Mouse (Mus musculus) gastrocnemius, postnatal 10 days (tissue): ENCODE measurements around the gene Lamb3. TPM values are rescaled to one million over a fixed set of nuclear protein-coding genes. Genes with fewer than 3 reads are reported as not detected.

Experiments
- DNase-seq: peaks from one replicate; pipeline ENCODE4 v3.0.0; 2021; ENCODE audit warnings: mixed read lengths
- total RNA-seq, 2 experiments: library from RNA; stranded (reverse); gene quantifications; 2 replicates each; pipeline ENCODE4 v1.2.3; 2021

The Lamb3 gene
- total RNA-seq, 2 experiments from 2014 or later, result 1.2 to 2.0 TPM

DNA sequence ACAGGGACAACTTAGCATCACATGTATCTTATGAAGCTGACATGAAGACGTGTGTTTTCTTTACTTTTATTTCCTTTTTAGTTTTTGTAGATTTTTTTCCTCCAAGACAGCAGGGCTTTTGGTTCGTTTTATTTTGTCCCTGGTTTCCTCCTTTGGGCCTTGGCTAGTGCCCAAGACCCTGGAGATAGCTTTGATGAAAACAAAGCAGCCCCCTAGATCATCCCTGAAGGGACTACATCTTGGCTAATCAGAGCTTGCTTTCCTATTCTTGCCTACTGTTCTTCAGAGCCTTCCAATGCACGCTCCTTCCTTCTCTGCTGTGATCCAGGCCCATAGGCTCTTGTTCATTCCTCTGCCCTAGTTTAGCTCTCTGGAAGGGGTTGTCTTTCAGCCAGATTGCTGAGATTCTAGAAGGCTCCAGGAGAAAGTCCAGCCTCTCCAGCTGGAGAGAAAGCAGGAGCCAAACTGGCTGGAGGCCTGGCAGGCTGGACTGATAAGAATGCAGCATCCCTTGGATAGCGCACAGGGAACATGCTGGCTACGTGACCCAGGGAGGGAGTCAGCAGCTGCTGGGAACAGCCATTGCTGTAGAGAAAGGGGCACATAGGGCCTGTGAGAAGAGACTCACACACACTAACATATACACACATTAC lies 108.3 kb downstream of the Lamb3 start:
- DNase-seq, result peak; percentile 81

DNA sequence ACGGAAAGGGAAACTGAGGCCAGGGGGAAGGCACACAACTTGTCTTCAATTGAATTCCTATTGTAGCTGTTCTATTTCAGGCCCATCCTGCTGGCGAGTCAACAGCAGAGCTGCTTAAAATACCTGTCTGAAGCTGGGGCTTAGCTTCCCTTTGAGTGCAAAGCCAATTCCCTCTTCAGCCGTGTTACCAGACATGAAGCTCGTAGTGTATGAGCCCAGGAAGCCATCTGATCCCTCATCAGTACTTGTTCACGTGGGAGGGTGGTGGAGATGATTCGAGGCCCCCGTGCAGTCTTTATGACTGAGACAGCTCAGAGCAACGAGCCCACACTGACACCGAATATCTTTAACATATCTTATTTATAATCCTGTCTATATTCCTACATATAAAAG lies 108.9 kb downstream of the Lamb3 start:
- no peak for DNase-seq

DNA sequence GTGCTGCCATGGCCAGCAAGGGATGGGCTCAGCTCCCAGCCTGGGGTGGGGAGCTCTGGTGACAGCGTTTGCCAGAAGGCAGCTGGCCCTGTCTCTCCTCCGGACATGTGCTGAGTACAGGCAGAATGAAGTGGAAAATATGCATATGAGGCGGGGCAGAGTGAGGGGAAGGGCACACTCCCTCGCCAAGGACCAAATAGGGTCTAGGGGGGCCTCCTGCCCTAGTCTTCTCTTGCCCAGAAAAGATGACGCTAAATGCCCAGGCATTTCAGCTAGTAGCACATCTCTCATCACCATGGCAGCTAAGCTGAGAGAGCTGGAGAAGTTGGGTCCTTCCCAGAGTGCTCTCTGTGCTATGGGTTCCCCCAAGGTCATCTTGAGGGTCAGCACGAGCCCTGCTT lies 109.7 kb downstream of the Lamb3 start:
- DNase-seq, result peak; percentile 79

DNA sequence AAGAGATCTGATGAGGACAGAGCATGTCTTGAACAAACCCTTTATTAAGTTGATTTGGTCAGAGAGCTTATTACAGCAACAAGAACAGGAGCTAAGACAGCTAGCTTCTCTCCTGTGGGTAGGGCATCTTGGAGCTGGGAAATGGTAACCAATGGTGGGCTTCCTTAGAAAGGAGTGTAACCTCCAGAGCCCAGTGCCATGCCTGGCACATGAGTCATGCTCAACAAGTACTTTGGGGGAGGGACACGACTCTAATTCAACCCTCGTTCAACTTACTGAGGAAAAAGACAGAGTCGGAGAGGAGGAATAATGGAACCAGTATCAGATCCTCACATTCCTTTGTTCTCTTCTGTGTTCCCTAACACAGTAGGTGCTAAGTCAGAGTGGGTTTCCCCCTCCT lies 112.2 kb downstream of the Lamb3 start:
- DNase-seq, result no peak

DNA sequence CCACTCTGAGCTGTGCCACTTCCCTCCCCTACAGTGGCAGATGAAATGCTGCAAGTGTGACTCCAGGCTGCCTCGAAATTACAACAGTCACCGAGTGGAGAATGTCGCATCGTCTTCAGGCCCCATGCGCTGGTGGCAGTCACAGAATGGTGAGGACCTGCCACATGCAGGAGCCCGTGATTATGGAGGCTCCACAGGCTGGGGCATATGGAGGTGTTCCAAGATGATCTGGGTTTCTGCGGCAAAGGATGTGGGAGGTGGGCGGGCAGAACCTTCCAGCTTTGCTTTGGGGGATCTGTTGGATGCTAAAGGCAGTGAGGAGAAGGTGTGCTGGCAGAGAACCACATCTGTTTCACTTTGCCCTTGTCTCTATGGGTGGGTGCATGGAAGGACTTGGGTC lies 112.9 kb downstream of the Lamb3 start:
- DNase-seq, result no peak

DNA sequence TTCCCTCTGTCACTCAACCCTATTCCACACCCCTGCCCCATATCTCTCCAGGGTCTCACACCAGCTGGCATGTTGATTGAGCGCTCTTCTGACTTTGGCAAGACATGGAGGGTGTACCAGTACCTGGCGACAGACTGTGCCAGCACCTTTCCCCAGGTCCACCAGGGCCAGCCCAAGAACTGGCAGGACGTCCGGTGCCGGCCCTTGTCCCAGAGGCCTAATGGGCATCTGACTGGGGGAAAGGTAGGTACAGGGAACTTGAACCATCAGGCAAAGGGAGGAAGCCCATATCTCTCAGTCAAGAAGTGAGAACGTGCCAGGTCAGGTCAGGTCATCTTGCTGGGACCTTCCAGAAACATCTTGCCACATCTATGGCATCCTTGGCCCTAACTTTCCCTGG lies 116.2 kb downstream of the Lamb3 start:
- no peak for DNase-seq

DNA sequence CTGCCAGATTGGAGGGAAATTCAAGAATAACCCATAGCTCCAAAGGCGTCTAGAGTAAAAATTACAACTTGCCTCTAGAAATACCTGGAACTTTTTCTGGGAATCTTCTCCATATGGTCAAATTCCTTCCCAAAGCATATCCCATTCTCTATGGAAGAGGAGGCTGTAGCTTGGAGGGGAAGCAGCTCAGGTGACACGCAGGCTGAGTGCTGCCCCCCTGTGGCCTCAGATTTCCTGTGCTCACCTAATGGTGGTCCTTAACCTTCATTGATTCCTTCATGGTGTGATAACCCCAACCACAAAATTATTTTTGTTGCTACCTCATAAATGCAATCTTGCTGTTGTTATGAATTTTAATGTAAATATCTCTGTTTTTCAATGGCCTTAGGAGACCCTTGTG lies 116.7 kb downstream of the Lamb3 start:
- DNase-seq, result peak; percentile 58

DNA sequence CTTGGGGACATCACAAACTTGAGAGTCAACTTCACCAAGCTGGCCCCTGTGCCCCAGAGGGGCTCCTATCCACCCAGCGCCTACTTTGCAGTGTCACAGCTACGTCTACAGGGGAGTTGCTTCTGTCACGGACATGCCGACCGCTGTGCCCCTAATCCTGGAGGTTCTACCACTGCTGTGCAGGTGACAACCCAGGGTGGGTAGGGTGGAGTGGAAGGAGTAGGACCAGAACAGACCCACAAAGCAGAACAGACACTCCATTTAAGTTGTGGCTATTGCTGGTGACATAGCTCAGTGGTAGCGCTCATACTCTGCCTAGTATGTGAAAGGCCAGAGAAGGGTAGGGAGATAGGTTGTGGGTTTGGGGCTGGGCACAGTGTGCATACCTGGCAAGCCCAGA lies 118.4 kb downstream of the Lamb3 start:
- DNase-seq, result no peak

DNA sequence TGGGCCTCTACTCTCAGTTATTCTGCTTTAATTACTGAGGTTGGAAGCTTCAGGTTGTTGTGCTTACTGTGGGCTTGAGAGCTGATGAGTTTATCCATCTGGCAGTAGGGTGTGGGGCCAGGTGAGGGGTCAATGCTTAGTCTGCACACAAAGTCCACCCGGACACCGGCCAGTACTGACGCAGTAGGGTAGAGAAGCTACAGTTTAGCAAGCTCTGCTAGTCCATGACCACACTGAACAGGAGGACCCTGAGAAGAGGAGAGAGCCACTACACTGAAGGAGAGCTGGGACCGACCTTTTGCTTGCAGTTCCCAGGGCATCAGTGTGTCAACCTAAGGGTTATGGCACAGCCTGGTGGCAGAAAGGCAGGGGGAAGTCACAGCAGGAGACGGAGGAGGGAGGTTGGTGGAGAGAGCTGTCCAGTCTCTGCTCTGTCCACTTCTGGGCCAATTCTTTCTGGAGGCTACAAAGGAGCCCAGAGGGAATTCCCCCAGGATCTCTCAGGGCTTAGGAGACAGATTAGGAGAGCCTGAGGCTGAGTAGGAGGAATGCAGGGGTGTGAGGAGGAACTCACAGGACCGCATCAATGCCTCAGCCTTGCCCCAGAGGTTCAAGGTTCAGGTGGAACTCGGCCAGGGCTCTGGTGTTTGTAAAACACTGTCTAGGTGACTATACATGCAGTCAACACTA lies 119.1 kb downstream of the Lamb3 start:
- DNase-seq, result no peak

DNA sequence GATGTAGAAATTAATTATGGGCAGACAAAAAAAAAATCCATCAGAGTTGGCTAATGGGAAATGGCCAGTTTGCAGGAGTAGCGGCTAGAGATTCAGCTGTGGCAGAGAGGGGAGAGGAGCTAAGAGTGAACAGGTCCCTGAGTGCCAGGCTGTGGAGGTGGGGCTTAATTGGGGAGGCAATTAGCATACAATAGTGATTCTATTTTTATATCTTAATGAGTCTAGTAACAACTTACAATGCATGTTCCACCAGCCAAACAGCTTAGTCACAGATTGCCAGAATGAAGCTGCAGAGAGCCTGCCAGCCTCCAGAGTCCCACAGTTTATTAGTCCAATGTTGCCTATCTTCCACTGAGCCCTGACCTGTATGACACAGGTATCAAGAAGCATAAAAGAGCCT lies 119.7 kb downstream of the Lamb3 start:
- DNase-seq, result no peak

DNA sequence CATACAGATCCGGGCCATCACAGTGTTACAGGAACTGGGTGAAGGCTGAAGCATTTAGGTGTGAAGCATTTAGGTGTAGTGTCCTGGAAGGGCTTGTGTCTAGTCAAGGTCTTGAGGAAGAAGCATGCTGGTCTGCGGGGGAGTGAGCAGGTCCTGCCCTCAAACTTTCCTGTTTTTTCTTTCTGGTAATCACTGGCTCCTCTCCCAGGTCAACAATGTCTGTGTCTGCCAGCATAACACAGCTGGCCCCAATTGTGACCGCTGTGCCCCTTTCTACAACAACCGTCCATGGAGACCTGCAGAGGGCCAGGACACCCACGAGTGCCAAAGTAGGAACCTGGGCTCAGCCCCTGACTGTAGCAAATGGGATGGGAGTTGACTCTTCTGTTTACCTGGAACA lies 120.2 kb downstream of the Lamb3 start:
- DNase-seq, result no peak

DNA sequence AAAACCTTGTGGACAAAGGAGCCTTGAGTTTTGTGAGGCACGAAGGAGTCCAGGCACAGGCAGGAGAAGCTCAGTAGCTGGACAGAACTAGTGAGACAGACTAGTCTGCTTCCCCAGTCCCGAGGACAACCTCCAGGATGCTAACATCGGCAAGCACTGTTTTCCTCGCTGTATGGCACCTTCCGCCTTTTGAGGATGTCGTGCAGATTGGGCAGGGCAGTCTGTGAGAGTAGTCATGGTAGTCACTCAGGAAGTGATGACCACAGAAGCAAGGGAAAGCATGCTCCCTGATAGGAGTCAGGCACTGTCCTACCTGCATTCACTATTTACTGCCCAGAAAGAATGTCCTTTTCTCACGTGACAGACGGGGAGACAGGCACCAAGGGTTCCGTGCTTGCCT lies 122.1 kb downstream of the Lamb3 start:
- DNase-seq, result no peak

DNA sequence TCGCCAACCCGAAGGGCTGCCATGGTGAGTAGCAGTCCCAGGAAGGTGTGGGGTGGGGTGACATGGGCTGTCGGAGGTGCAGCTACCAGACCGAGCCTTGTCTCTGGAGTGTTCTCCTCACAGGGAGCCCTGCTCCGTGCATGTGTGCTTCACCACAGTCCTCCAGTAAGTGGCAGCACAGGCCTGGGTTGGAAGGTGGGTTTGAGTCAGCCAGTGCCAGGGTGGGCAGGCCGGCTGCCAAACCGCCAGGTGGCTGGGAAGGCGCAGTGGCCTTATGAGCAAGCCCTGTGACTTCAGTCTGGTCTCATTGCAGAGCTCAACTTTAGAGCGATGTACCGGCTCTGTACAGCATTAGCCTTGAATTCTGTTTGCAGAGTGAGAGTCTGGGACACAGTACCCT lies 122.7 kb downstream of the Lamb3 start:
- peak; percentile 89 for DNase-seq

DNA sequence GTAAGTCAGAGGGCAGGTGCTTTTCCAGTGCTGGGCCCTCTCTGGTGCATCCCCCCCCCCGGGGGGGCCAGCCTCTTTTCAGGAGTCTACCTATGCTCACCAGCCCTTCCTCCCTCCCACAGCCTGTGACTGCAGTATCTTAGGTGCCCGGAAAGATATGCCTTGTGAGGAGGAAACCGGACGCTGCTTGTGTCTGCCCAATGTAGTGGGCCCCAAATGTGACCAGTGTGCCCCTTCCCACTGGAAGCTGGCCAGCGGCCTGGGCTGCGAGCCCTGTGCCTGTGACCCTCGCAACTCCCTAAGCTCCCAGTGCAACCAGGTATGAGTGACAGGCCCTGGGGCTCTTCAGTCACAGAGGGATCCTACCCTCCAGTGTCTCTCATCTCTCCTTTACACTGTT lies 123.1 kb downstream of the Lamb3 start:
- DNase-seq, result no peak

DNA sequence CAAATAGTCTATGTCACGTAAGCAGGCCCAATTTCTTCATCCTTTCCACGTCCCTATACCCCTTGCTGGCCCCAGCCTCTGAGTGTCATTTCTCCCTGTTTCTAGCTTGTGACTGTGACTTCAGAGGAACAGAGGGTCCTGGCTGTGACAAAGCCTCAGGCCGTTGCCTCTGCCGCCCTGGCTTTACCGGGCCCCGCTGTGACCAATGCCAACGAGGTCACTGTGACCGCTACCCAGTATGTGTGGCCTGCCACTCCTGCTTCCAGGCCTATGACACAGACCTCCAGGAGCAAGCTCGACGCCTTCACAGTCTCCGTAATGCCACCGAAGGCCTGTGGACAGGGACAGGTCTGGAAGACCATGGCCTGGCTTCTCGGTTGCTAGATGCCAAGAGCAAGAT lies 124.5 kb downstream of the Lamb3 start:
- no peak for DNase-seq

DNA sequence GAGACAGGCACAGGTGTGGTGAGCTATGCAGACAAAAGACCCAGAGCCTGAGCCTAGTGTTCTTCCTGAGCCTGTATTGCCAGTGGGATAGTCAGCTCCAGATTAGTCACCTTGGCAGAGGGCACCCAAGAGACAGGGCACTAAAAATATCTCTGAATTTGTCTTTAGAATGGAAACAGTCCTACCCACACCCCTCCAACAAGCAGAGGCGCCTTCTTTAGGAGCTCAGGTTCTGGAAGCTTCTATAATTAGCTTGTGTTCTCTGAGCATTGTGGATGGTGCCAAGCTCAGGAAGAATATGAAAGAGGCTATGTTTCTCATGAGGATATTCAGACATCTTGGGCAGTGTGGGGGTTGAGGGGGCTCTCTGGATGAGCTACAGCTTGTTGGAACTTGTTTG lies 125.2 kb downstream of the Lamb3 start:
- no peak for DNase-seq

DNA sequence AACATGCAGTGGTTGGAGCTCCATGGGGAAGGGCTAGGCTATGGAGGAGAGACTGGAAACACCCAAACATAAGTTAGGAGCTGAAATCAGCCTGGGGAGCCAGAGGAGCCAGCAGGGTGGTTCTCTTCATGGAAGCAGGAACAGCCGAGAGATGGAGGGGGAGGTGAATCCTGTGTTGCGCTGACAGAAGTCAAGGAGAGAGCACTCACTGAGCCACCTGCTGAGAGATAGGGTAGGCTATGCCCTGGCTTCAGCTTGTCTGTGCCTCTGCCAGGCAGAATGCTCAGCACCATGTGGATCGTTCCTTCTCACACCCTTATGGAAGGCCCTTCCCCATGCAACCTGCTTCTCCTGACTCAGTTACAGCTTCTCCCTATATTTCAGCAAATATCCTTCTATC lies 126.3 kb downstream of the Lamb3 start:
- no peak for DNase-seq

DNA sequence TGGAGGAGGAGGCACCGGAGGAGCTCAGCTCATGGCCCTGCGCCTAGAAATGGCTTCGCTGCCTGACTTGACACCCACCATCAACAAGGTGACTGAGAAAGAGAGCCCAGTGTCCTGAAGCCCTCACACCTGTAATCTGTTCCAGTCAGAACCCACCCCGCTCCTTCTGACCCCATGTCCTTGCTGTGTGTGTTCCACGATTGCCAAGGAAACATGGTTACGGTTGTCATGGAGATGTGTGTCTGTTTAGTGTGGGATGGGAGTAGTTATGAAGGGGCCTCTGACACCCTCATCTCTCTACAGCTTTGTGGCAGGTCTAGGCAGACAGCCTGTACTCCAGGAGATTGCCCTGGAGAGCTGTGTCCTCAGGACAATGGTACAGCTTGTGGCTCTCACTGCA lies 127.0 kb downstream of the Lamb3 start:
- DNase-seq, result no peak

DNA sequence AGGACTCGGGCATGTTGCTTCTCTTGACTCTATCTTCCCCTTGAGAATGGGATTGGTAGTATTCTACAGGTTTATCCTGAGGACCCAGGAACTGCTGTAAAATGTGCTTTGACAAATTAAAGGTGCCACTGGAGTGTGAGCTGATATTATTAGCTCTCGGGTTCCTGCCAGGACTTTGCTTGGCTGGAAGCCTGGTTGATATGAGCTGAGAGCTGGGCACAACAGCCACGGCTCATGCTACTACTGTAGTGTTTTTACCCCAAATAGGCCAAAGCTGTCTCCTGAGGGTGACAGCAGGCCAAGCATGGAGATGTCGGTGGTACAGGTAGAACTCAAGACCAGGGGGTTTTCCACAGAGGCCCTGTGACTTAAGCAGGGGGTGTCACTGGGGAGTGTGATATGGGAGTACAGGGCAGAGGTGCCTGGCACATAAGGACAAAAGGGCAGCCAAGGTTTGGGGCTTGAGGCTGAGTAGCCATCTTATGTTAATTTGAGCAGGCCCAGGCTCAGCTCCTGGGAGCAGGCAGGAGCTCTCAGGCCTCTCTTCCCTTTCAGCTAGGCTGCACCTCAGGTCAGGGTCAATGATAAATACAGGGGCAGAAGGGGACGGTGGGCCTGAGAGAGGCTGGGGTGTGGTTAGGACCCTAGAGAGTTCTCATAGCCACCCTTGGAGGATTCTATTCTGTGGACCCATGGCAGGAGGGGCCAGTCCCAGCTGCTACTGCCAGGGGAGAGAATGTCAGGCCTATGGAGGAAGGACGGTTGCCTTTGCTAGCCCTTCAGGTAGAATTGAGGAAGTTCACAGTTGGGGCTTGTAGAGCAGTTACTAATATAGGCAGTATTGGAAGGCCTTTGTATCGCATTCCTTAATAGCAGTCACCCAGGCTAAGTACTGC lies 128.9 kb downstream of the Lamb3 start:
- no peak for DNase-seq

DNA sequence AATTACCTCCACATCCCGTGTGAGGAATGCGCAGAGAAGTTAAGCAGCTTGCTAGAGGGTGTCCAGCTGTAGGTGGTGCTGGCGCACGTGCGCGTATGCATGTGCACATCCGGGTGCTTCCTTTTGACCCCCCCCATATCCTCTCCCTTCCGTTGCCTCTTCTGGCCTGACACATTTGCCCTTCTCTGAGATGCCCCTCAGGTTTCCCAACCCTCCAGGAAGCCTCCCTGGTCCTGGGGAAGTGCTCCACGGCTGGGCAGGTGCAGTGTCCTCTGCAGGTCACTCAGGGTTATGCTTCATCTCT lies 129.5 kb downstream of the Lamb3 start:
- DNase-seq, result no peak

DNA sequence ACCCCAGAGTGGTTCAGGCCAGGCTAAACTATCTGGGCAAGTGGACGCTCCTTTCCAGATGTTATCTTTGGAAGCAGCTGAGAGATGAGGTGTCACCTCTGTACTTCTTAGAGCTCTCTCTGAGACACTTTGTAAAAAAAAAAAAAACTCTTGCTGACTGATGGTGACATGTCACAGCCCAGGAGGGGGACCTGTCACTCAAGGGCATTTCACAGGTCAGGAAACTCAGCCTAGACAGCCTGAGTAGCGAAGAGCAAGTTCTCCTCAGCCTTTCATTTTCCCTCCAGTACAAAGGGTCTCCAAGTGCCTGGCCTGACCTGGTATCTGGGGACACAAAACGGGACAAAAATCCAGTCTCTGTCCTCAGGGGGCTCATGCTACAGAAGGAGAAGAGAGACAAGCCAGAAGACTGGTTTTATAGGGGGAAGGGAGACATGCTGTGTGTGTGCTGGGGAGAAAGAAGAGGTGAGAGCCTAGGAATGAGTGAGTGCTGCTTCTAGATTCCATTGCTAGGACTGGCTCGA lies 130.3 kb downstream of the Lamb3 start:
- DNase-seq, result no peak

DNA sequence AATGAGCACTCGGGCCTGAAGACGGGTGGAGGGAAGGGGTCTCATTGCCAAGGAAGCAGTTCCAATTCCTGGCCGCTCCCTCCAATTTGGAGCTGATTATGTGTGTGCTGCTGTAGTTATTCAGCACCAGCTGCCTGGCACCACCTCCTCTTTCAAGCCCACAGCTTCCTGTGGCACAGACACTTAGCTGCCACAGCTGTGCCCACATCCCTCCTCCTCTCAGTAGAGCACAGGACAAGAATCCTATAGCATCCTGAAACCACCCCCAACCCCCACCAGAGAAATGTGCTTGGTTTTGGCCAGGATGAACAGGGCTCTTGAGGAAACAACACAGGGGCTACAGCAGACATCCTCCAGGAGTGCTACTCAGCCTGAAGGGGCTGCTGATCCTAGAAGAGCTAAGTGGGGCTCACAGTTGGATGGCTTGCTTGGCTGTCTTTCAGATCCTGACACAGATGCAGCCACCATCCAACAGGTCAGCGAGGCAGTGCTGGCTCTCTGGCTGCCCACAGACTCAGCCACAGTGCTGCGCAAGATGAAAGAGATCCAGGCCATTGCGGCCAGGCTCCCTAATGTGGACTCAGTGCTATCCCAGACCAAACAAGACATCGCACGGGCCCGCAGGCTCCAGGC lies 131.0 kb downstream of the Lamb3 start:
- no peak for DNase-seq
